Mouse (Mus musculus): Measurements from ENCODE around the gene Camta1.

The Camta1 gene

GRCm38 (mm10) chr4:150965555-150965951 is 896.1 kb downstream of the Camta1 start:
- DNase-seq, result no peak

DNA sequence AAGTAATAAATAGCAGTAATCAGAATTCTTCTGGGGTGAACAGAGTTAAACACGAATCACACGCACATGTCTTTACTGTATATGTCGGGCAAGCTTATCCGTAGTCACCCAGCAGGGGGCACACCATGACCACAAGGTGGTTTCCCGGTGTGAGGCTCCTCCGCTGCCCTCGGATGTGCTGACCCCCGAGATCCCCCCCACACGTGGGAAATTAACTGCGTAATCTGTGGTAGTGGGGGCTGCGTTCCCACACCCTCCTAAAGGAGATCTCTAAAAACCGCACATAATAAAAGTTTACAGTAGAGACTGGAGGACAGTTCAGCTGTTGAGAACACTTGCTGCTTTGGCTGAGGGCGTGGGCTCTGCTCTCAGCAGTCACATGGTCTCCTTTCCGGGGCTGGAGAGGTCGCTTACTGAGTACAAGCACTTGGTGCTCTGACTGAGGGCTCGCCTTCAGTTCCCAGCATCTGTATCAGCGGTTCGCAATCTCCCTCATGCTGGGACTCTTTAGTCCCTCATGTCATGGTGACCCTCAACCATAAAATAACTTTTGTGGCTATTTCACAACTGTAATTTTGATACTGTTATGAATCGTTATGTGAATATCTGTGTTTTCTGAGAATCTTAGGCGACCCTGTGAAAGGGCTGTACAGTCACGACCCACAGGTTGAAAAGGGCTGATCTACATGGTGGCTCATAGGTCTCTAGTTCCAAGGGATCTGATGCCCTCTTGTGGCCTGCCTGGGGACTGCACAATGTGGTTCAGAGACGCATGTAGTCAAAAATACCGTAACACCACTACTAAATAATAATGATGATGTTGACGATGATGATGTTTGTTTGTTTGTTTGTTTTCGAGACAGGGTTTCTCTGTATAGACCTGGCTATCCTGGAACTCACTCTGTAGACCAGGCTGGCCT is 896.8 kb downstream of the Camta1 start:
- peak; percentile 75 for DNase-seq

DNA sequence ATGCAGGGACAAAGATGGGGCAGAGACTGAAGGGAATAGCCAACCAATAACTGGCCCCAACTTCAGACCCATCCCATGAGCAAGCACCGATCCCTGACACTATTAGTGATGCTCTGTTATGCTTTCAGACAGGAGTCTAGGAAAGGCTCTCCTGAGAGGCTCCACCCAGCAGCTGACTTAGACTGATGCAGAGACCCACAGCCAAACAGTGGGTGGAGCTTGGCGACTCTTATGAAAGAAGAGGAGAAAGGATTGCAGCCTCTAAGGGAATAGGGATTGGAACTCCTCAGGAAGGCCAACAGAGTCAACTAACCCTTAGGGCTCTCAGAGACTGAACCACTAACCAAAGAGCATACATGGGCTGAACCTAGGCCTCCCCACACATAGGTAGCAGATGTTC is 898.0 kb downstream of the Camta1 start:
- no peak for DNase-seq

GRCm38 (mm10) chr4:150962231-150962630 is 899.4 kb downstream of the Camta1 start:
- DNase-seq, result peak; percentile 26

- no peak for DNase-seq
These were observed 903.1 kb downstream of the Camta1 start for GRCm38 (mm10) chr4:150958536-150958935.

GRCm38 (mm10) chr4:150957106-150957458 is 904.6 kb downstream of the Camta1 start:
- no peak for DNase-seq

DNA sequence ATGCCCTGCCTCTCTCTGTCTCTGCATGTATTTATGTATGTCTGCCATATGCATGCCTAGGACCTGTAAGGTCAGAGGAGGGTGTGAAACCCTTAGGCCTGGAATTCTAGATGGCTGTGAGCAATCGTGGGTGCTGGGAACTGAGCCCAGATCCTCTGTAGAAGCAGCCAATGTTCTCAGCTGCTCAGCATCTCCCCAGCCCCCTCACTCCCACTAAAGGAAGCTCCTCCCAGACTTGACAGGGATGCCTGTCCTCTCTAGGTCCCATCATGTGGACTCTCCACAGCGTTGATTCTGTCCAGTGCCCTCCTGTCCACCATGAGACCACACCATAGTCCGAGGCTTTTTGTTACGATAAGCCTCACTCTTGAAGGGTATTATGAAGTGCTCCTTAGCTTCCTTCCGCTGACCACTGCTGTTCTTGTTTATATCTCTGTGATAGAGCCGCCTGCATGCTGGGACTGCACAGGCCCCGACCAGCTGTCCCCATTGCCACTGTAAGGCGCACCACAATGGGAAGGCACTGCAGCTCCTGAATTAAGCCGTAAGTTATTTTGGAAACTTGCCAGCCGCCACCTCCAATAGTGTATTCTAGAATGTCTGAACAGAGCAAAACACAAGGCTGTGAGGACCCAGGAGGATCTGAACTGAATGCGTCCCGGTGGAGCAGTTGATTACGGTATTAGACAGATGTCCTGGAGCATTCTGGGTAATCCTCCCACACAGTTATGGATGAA is 905.1 kb downstream of the Camta1 start:
- peak; percentile 42 for DNase-seq

GRCm38 (mm10) chr4:150950972-150951371 is 910.7 kb downstream of the Camta1 start:
- no peak for DNase-seq

GRCm38 (mm10) chr4:150944707-150945106 is 917.0 kb downstream of the Camta1 start:
- peak; percentile 36 for DNase-seq

DNA sequence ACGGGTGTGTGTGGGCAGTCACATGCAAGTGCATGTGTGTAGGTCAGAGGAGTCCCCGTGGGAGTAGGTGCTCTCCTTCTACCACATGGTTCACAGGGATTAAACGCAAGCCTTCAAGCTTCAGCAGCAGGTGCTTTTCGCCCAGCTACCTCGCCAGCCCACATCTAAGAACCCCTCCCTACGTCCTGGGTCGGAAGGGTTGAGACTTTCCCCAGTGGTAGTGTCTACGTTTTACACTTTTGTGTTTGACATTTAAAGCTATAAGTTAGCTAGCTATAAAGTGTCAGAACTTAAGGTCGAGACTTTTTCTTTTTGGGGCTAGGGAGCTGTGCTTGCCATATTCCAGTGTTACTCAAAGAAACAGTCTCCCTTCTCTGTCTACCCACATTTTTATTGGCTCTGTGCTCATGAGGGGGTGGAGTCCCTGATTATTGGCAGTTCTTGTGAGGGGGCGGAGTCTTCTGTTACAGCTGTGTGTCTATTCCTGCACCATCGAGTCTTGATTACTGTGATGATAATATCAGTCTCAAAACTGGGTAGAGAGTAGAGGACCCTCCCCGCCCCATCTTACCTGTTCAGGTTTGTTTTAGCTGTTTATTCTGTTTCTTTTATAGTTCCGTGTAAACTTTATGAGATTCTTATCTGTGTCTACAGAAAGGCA is 921.6 kb downstream of the Camta1 start:
- DNase-seq, result no peak

- peak; percentile 38 for DNase-seq
These were observed 923.6 kb downstream of the Camta1 start for GRCm38 (mm10) chr4:150938063-150938452.

GRCm38 (mm10) chr4:150937293-150938062 is 924.2 kb downstream of the Camta1 start:
- DNase-seq, result peak; percentile 55

DNA sequence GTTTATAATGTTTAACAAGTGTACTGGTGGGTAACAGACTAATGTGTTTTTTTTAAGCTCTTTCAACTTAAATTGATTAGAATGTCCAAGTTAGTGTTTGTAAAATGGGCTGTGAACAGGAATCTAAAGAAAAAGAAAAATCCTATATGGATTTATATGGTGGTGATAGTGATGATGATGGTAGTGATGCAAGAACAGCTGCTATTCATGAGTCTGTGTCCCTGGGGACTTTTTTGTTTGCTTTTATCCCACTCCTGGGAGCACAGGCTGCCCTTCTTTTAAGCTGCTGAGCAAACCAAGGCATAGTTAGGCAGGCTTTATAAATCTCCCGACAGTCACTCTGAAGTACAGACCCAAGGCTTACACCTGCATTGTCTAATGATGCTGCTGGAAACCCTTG is 928.2 kb downstream of the Camta1 start:
- no peak for DNase-seq

GRCm38 (mm10) chr4:150927789-150928188 is 933.9 kb downstream of the Camta1 start:
- DNase-seq, result no peak

DNA sequence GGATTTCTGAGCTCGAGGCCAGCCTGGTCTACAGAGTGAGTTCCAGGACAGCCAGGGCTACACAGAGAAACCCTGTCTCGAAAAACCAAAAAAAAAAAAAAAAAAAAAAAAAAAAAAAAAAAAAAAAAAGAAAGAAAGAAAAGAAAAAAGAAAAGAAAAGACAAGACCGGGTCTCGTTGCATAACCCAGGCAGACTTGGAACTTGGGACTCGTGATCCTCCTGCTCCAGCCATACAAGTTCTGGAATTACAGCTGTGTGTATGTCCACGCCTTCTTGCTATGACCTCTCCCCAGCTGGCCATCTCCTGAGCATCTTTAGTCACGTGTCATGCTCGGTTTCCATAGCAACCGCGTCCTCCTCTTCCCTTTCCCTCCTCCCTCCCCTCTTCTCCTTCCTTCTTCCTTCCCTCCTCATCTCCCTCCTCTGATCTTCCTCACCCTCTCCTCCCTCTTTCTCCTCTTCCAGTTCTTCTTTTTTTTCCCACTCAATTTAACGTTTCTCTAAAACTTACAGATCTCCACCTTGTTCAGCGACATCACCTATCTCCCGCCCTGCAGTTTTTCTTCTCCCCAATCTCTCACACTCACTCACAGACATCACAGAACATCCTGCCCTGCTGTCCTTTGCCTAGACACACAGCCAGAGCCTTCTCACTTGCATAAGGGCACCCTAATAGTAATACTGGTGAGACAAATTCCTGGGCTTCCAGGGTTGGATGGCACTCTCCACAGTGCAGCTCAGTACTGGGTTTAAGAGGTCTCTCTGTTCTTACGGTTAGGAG is 934.6 kb downstream of the Camta1 start:
- DNase-seq, result no peak

GRCm38 (mm10) chr4:150925923-150926322 is 935.8 kb downstream of the Camta1 start:
- no peak for DNase-seq

DNA sequence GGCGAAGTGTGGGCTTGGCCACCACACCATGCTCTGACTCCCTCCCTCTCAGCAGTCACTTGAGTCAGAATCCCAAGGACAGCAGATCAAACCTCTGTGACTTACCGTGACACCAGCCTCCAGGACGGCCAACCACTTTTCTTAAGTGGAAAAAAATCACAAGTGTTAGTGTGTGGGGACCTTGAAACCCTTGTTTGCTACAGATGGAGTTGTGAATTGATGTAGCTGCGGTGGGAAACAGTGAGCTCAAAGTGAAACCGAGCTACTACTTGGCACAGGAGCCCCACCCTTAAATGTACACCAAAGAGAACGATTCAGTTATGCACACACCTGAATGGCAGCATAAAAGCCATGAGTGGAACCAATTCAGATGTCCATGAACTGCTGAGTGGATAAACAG is 936.7 kb downstream of the Camta1 start:
- DNase-seq, result no peak

- DNase-seq, result no peak
These were observed 937.4 kb downstream of the Camta1 start for GRCm38 (mm10) chr4:150924308-150924707.

- no peak for DNase-seq
These were observed 940.5 kb downstream of the Camta1 start for GRCm38 (mm10) chr4:150921206-150921605.

DNA sequence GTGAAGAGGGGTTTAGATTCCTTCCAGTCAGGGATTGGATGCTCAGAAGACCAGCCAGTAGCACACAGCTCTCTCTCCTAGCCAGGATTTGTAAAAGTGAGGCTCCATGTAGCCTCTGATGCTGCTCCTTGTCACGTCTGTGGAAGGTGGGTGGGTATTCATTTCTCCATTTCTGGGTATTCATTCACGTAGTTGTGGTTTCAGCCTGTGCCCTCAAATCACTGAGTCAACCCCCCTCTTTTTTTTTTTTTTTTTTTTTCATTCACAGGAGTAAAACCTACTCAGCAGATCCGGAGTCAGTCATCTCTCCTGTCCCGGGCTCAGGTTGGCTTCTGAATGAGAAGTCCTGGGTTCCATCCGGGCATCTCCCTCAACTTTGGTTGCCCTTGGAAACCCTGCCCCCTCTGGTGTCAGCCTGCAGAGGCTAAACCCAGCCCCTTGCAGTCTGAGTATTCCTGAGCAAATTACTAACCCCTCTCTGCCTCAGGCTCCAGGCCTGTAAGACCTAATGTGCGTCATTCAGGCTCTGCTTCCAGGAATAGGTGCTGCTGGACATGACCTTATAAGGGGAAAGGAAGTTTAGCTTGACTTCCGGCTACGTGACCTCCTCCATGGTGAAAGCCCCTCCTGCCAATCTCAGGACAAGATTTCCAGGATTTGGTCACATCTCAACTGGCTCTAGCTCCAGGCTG is 944.2 kb downstream of the Camta1 start:
- no peak for DNase-seq

DNA sequence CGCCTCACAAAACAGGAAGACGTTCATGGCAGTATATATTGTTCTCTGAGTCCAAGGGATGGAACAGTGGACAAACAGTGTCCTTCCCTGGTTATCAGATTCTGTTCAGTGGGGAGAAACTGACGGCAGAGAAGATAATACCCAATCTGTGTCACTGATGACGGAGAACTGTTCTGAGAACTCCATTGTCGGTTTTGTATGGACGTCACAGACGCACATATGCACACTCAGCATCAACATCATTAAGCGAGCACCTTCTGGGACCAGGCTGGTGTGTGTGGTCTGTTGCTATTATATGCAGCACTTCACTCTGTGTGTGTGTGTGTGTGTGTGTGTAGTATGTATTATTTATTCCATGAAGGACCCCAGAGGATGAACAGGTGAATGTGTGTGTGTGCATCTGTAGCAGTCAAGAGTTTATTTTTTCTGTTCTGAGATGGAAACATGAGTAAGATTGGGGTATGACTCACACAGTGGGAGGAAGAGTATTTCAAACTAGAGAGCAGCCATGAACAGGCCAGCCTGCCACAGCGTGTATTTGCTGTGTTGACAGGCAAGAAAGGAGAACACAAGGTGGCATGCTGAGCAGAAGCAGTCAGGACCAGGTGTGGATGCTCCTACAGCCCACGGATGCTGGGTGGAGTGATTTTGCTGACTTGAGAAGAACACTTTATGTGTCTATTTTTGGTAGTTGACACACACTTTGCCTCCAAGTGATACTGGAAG is 946.3 kb downstream of the Camta1 start:
- peak; percentile 65 for DNase-seq
